Mouse (Mus musculus): ENCODE results near the gene Kpna3. TPM values are rescaled to one million over a fixed set of nuclear protein-coding genes. Genes with fewer than 3 reads are reported as not detected.

Kpna3 gene
- polyA plus RNA-seq, 1 experiment from 2014 or later = 91.6 TPM

- ATAC-seq = peak; percentile 32; the same call in 1 of the 2 replicates
- Histone ChIP-seq H3K4me1 (ENCODE audit: control insufficient read depth, insufficient read depth, low read length) (no peaks in the 10 kb centered on the region), H3K9ac (ENCODE audit: low read length) (no peak overlapping the region), H3K4me3 (ENCODE audit: low read depth, low read length) (no peak overlapping the region), H3K36me3 (ENCODE audit: control insufficient read depth, insufficient read depth, low read length) (no peaks in the 10 kb centered on the region), H3K4me2 (ENCODE audit: low read length) (no peak overlapping the region), H3K27ac (ENCODE audit: low read depth, low read length) (no peak overlapping the region), H3K9me3 (replicated peaks; ENCODE audit: control insufficient read depth, low read length) (no peaks in the 10 kb centered on the region), H3K27me3 (replicated peaks; ENCODE audit: control insufficient read depth, insufficient read depth, low read length) (no peaks in the 10 kb centered on the region)
- peak; percentile 60 for DNase-seq (ENCODE audit: low spot score)
- 40% methylated on average over 4 of the region's 4 CpGs for WGBS
These were observed 122.8 kb downstream of the Kpna3 start for GRCm38 (mm10) chr14:61316861-61317260.

Other genes starting within 250 kb of the Kpna3 start
- 0.06 TPM in 1 of 2 replicates, not detected in the other for gene Sgcg, start 181.4 kb downstream of the Kpna3 start, polyA plus RNA-seq (2014; fragmentation: Nextera tagmentation; extraction: Ambion mirVana)
- 0.56 and 0.72 TPM in 2 replicates for gene Arl11, start 130.1 kb downstream of the Kpna3 start, polyA plus RNA-seq (2014; fragmentation: Nextera tagmentation; extraction: Ambion mirVana)
- gene Ebpl, start 79.4 kb downstream of the Kpna3 start, polyA plus RNA-seq (2014; fragmentation: Nextera tagmentation; extraction: Ambion mirVana) = 10.0 and 10.5 TPM in 2 replicates
- gene Spryd7, start 117.0 kb upstream of the Kpna3 start, polyA plus RNA-seq (2014; fragmentation: Nextera tagmentation; extraction: Ambion mirVana) = 44.1 and 50.4 TPM in 2 replicates
- 70.7 and 71.6 TPM in 2 replicates for gene Trim13, start 158.4 kb upstream of the Kpna3 start, polyA plus RNA-seq (2014; fragmentation: Nextera tagmentation; extraction: Ambion mirVana)
- 2.8 and 3.7 TPM in 2 replicates for gene Kcnrg, start 167.6 kb upstream of the Kpna3 start, polyA plus RNA-seq (2014; fragmentation: Nextera tagmentation; extraction: Ambion mirVana)